Mouse (Mus musculus): ENCODE measurements at regions not wholly inside any gene's neighbourhood (a gene's known extent, or its start where the extent isn't known, plus 50 kb on each side); places are given as distances from the start of the nearest gene placed in this dataset.

DNA sequence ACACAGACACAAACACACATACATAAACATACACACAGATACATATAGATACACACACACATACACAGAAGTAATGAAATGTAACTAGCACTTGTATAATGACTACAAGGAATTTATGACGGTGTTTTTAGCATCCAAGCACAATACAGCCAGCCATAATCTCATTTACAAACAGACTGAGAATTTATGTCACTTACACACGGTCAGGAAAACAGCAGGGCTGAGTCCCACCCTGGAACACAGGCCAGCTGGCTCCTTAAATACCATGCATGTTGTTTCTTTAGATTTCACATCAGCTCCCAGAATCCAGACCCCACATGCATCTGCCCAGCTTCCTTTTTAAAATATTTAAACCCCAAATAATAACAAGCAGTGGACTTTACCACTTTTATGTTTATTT, 123.1 kb upstream of the Clnk start:
- Histone ChIP-seq H3K4me1 (ENCODE audit: control insufficient read depth in 1 of 2, insufficient read depth in 2 of 2) (no peaks in the 10 kb centered on the region), H3K4me3 (replicated peaks in 1 of 3; ENCODE audit: low read depth in 2 of 3, low read length in 2 of 3, poor library complexity in 1 of 3) (no peak overlapping the region), H3K4me2 (ENCODE audit: insufficient read depth, low read depth, poor library complexity, severe bottlenecking) (no peak overlapping the region), H3K27ac (ENCODE audit: insufficient read depth, low read depth) (no peak overlapping the region), H3K27me3 (replicated peaks) (no peaks in the 10 kb centered on the region), H3K79me2 (replicated peaks; ENCODE audit: control insufficient read depth, extremely low read depth, insufficient read depth, poor library complexity, severe bottlenecking) (no peaks in the 10 kb centered on the region), H3K9ac (ENCODE audit: insufficient read depth, low read depth) (no peak overlapping the region), H3K9me3 (replicated peaks; ENCODE audit: low read length) (no peaks in the 10 kb centered on the region), H3K36me3 (replicated peaks in 1 of 2; ENCODE audit: control insufficient read depth in 1 of 2, insufficient read depth in 1 of 2, low read length in 1 of 2) (no peaks in the 10 kb centered on the region)
- no peak for DNase-seq (ENCODE audit: extremely low read depth)
- in situ Hi-C loops (cut with MboI; ENCODE audit: low pct_ligation_motif_present, low pct_unique_long_range_greater_than_20kb, low sequenced_read_pairs): no loop called here
- no peak for TF ChIP-seq ZC3H11A (IDR thresholded peaks at IDR 0.05; ENCODE audit: low read depth, low read length)
- no peak for TF ChIP-seq UBTF (IDR thresholded peaks at IDR 0.05; ENCODE audit: low read depth, low read length)
- TF ChIP-seq MYC (IDR thresholded peaks at IDR 0.05; ENCODE audit: low read depth, low read length): no peak
- no peak for TF ChIP-seq HCFC1 (IDR thresholded peaks at IDR 0.05; ENCODE audit: low read depth, low read length)
- TF ChIP-seq ETS1 (conservative IDR thresholded peaks at IDR 0.05; ENCODE audit: low read depth, low read length): no peak
- no peak for TF ChIP-seq ZKSCAN1 (IDR thresholded peaks at IDR 0.05; ENCODE audit: borderline replicate concordance, low read depth, low read length)
- no peak for TF ChIP-seq TCF12 (IDR thresholded peaks at IDR 0.05; ENCODE audit: low read depth, low read length)
- dilution Hi-C loops (cut with MboI; ENCODE audit: extremely low pct_ligation_motif_present, extremely low pct_unique_long_range_greater_than_20kb, low sequenced_read_pairs): no loop called here

DNA sequence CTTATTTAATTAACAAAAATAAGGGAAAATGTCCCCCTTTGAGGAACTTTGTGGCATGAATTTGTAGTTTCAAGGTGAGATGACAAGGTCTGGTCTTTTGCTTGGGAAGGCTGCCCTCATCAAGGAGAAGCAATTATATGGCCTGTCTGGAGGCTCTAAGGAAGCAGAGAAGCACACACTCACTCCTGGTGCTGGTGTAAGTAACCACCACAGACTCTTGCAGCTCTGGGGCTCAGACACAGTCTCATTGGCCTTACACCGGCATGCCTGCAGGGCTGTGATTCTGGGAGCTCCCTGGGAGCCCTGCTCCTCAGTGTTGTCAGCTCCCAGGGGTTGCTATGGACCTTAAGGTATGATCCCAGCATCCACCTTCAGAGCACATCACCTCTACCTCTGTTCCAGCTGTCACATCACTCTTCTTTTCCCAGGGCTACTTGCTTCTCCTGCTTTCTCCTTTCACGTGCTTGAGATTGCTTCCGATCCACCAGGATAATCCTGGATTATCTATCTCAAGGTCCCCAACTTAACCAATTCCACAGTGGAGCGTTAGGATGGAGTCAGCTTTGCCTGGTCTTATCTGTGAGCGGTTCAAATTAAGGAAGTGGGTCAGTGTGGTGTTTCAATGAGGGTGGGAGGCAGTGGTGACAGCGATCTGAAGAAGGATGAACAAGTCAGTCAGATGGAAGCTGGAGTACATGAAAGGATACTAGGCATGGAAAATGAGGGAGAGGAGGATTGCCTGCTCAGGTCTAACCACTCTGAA, 96.0 kb upstream of the Clnk start:
- no peaks in the 10 kb centered on the region for H3K4me1 ChIP-seq (ENCODE audit: control insufficient read depth in 1 of 2, insufficient read depth in 2 of 2)
- DNase-seq (ENCODE audit: extremely low read depth): no peak
- H3K79me2 ChIP-seq (replicated peaks; ENCODE audit: control insufficient read depth, extremely low read depth, insufficient read depth, poor library complexity, severe bottlenecking): no peaks in the 10 kb centered on the region
- H3K4me2 ChIP-seq (ENCODE audit: insufficient read depth, low read depth, poor library complexity, severe bottlenecking): no peak overlapping the region
- no peak overlapping the region for H3K9ac ChIP-seq (ENCODE audit: insufficient read depth, low read depth)
- in situ Hi-C loops (cut with MboI; ENCODE audit: low pct_ligation_motif_present, low pct_unique_long_range_greater_than_20kb, low sequenced_read_pairs) (no loop called here), dilution Hi-C loops (cut with MboI; ENCODE audit: extremely low pct_ligation_motif_present, extremely low pct_unique_long_range_greater_than_20kb, low sequenced_read_pairs) (no loop called here)
- TF ChIP-seq SMC3 (IDR thresholded peaks at IDR 0.05; ENCODE audit: low read depth, low read length) (no peak), POLR2A (IDR thresholded peaks at IDR 0.05; ENCODE audit: low read depth, low read length) (no peak), ELF1 (IDR thresholded peaks at IDR 0.05; ENCODE audit: low read depth, low read length) (no peak), NELFE (IDR thresholded peaks at IDR 0.05; ENCODE audit: low read depth, low read length) (no peak), USF2 (conservative IDR thresholded peaks at IDR 0.05; ENCODE audit: low read depth, low read length) (no peak), EP300 (IDR thresholded peaks at IDR 0.05; ENCODE audit: low read length) (no peak), CHD2 (IDR thresholded peaks at IDR 0.05; ENCODE audit: low read length) (no peak), CTCF (conservative IDR thresholded peaks at IDR 0.05 in 1 of 2, IDR thresholded peaks at IDR 0.05 in 1 of 2; ENCODE audit: low read depth in 2 of 2, low read length in 2 of 2) (no peak), IRF4 (IDR thresholded peaks at IDR 0.05; ENCODE audit: low read depth, low read length) (no peak), ZMIZ1 (IDR thresholded peaks at IDR 0.05; ENCODE audit: low read depth, low read length) (no peak), MEF2A (IDR thresholded peaks at IDR 0.05; ENCODE audit: borderline replicate concordance, low read depth, low read length) (no peak), GABPA (IDR thresholded peaks at IDR 0.05; ENCODE audit: insufficient replicate concordance, low read depth, low read length) (no peak), TCF12 (IDR thresholded peaks at IDR 0.05; ENCODE audit: low read depth, low read length) (no peak), TBP (conservative IDR thresholded peaks at IDR 0.05; ENCODE audit: low read depth, low read length) (no peak), MAZ (IDR thresholded peaks at IDR 0.05; ENCODE audit: low read depth, low read length) (no peak), E2F4 (IDR thresholded peaks at IDR 0.05; ENCODE audit: insufficient replicate concordance, low read depth, low read length) (no peak), RAD21 (IDR thresholded peaks at IDR 0.05; ENCODE audit: low read depth, low read length) (no peak), MAX (IDR thresholded peaks at IDR 0.05; ENCODE audit: low read length) (no peak), MXI1 (IDR thresholded peaks at IDR 0.05; ENCODE audit: low read depth, low read length) (no peak), MYC (IDR thresholded peaks at IDR 0.05; ENCODE audit: low read depth, low read length) (no peak)
- no peaks in the 10 kb centered on the region for H3K9me3 ChIP-seq (replicated peaks; ENCODE audit: low read length)
- H3K36me3 ChIP-seq (replicated peaks in 1 of 2; ENCODE audit: control insufficient read depth in 1 of 2, insufficient read depth in 1 of 2, low read length in 1 of 2): no peaks in the 10 kb centered on the region
- H3K27me3 ChIP-seq (replicated peaks): no peaks in the 10 kb centered on the region
- H3K4me3 ChIP-seq (replicated peaks in 1 of 3; ENCODE audit: low read depth in 2 of 3, low read length in 2 of 3, poor library complexity in 1 of 3): no peak overlapping the region
- no peak overlapping the region for H3K27ac ChIP-seq (ENCODE audit: insufficient read depth, low read depth)
